Mouse (Mus musculus): Measurements from ENCODE around the gene Spc24. TPM values are rescaled to one million over a fixed set of nuclear protein-coding genes. Genes with fewer than 3 reads are reported as not detected.

Spc24 gene
- polyA plus RNA-seq, 1 experiment from 2014 or later: 15.7 TPM

DNA sequence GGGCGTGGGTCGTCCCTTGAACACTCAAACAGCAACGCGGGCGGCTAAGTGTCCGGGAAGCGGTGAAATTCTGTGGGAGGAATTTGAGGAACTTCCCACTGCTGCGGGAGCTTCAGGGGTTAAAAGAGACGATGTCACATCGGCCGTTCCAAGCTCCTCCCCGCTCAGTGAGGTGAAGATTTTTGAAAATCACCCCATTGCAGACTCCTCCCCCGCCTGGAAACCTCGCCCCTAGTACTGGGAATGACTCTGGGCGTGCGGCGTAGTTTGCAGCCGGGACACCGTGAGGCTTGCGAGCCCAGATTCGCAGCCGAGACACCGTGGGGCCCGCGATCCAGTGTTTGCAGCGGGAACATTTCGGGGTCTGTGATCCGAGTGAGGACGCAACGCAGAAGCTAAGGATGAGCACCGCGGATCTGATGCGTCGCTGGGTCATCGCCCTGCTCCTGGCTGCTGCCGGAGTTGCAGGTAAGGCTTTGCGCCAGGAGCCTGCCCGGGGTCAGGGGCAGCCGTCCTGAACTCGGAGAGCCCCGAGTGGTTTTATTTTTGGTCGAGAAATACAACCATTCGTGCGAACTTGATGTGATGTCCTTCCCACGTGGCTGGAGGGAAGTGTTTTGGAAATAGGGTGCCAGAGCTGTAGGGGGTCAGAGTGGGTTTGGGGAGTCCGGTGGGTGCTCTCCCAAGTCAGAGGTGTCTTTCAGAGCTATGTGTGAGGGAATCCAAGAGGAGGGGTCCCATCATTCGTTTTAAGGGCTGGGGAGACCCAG lies 36.5 kb downstream of the Spc24 start, which contains the start of gene Ldlr:
Gene Ldlr (plus strand): TSS at position 107 of the 770 bp plus-strand sequence.
- under 1% methylated on average over 47 of the region's 47 CpGs for WGBS
- H3K27me3 ChIP-seq (replicated peaks): no peaks in the 10 kb centered on the region
- peak within 1 kb of the TSS; percentile 81 for H3K4me2 ChIP-seq
- no peaks in the 10 kb centered on the region for H3K36me3 ChIP-seq (replicated peaks)
- H3K4me1 ChIP-seq: peaks cover 31% of the 10 kb centered on the region
- no peaks in the 10 kb centered on the region for H3K9me3 ChIP-seq
- H3K4me3 ChIP-seq: peak within 1 kb of the TSS; percentile 56
- H3K27ac ChIP-seq: peak within 1 kb of the TSS; percentile 90
- ATAC-seq (replicated peaks): peak; percentile 87
- peak within 1 kb of the TSS; percentile 53 for H3K9ac ChIP-seq

DNA sequence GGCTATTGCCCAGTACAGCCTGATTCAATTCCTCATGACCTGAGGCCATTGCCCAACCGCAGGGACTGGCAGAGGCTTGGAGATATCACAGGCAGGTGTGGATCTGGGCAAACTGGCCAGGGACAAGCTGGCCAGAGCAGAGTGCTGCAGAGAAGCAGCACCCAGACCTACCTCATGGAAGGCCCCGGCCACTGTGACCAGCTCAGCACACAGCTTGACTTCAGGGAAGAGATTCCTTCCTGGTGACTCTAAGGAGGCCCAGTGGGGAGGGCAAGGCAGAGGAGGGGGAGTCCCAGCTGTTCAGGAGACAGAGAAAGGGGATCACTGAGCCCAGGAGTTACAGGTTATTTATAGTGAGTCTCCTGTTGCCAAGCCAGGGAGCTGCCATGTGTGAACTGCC lies 39.1 kb downstream of the Spc24 start:
- no peak overlapping the region for H3K27ac ChIP-seq
- 71% methylated on average over 2 of the region's 2 CpGs for WGBS
- peaks cover 23% of the 10 kb centered on the region for H3K4me1 ChIP-seq
- no peak overlapping the region for H3K4me3 ChIP-seq
- H3K36me3 ChIP-seq (replicated peaks): no peaks in the 10 kb centered on the region
- ATAC-seq (replicated peaks): no peak
- H3K9me3 ChIP-seq: no peaks in the 10 kb centered on the region
- no peak overlapping the region for H3K4me2 ChIP-seq
- H3K27me3 ChIP-seq (replicated peaks): no peaks in the 10 kb centered on the region
- no peak overlapping the region for H3K9ac ChIP-seq

GRCm38 (mm10) chr9:21717015-21717414 lies 43.1 kb downstream of the Spc24 start:
- H3K4me2 ChIP-seq: no peak overlapping the region
- H3K9ac ChIP-seq: no peak overlapping the region
- no peaks in the 10 kb centered on the region for H3K27me3 ChIP-seq (replicated peaks)
- H3K4me1 ChIP-seq: no peaks in the 10 kb centered on the region
- H3K27ac ChIP-seq: no peak overlapping the region
- no peaks in the 10 kb centered on the region for H3K9me3 ChIP-seq
- no peak for ATAC-seq (replicated peaks)
- 88% methylated on average over 2 of the region's 2 CpGs for WGBS
- no peak overlapping the region for H3K4me3 ChIP-seq
- no peaks in the 10 kb centered on the region for H3K36me3 ChIP-seq (replicated peaks)

DNA sequence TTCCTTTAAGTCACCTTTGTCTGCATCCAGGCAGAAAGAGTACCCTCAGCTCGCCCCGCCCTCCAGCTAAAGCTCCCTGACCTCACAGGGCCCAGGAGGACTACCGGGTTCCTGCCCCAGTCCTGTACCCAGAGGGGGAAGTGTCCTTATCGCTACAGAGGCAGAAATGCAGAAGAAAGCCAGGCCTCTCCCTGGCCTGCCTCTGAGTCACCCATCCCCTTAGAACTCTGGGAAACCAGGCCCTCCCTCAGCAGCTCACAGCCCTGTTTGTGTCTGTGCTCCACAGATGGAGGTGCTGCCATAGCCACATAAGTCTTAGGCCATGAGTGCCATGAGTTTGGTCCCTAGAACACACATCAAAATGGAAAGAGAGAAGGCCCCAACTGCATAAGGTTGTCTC lies 44.8 kb downstream of the Spc24 start:
- Histone ChIP-seq H3K9me3 (no peaks in the 10 kb centered on the region), H3K4me1 (no peaks in the 10 kb centered on the region), H3K9ac (no peak overlapping the region), H3K4me3 (no peak overlapping the region), H3K4me2 (no peak overlapping the region), H3K36me3 (replicated peaks) (no peaks in the 10 kb centered on the region), H3K27ac (no peak overlapping the region), H3K27me3 (replicated peaks) (no peaks in the 10 kb centered on the region)
- WGBS: 71% methylated on average over 4 of the region's 4 CpGs
- no peak for ATAC-seq (replicated peaks)

GRCm38 (mm10) chr9:21709340-21709739 lies 50.8 kb downstream of the Spc24 start:
- no peak overlapping the region for H3K9ac ChIP-seq
- ATAC-seq (replicated peaks): no peak
- 97% methylated on average over 3 of the region's 3 CpGs for WGBS
- H3K27ac ChIP-seq: no peak overlapping the region
- no peaks in the 10 kb centered on the region for H3K9me3 ChIP-seq
- no peak overlapping the region for H3K4me2 ChIP-seq
- H3K4me3 ChIP-seq: no peak overlapping the region
- H3K36me3 ChIP-seq (replicated peaks): peaks cover 24% of the 10 kb centered on the region; the same call in 1 of the 2 replicates
- H3K27me3 ChIP-seq (replicated peaks): no peaks in the 10 kb centered on the region
- no peaks in the 10 kb centered on the region for H3K4me1 ChIP-seq

DNA sequence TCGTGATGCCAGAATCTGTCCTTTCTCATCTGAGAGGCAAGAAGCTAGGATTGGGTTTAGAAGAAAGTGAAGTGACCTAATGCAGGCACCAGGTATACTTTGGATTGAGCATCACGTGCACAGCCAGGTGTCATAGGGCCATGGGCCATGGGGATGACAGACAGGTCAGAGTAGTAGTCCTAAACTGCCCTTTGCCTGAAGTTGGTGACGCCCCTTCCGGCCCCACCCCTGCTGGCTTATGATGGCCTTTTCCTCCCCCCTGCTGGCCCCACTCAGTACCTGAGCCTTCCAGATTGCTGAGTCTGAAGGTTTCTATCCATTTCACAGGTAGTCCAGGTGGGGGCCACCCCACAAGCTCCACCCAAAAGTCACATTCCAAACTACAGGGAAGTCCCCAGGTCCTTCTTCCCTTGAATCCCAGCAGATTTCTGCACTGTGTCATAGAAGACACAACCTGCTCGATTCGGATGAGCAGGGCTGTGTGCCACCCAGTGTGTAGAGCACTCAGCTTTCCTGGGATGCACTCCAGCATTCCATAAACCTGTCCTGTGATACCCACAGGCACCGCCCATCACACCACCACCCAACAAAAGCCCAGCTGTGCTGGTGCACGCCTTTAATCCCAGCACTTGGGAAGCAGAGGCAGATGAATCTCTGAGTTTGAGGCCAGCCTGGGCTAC lies 53.4 kb downstream of the Spc24 start:
- no peaks in the 10 kb centered on the region for H3K4me1 ChIP-seq
- H3K9me3 ChIP-seq: no peaks in the 10 kb centered on the region
- H3K27me3 ChIP-seq (replicated peaks): no peaks in the 10 kb centered on the region
- peak; percentile 63; the same call in 1 of the 2 replicates for ATAC-seq (replicated peaks)
- no peak overlapping the region for H3K27ac ChIP-seq
- no peak overlapping the region for H3K9ac ChIP-seq
- no peak overlapping the region for H3K4me3 ChIP-seq
- H3K36me3 ChIP-seq (replicated peaks): peaks cover 47% of the 10 kb centered on the region
- WGBS: 89% methylated on average over 8 of the region's 8 CpGs
- H3K4me2 ChIP-seq: no peak overlapping the region

DNA sequence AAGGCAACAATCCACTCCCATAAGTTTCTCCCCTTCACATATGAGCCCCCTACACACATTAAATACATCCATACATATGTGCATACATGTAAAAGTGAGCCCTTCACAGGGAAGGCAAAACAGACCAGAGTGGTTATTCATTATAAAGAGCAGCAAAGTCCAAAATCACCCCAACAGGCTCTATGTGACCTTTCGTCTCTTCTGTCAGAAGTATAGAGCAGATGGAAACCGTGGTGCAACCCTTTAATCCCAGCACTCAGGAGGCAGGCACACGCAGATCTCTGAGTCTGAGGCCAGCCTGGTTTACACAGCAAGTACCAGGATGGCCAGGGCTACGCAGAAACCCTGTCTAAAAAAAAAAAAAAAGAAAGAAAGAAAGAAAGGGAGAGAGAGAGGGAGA lies 54.0 kb downstream of the Spc24 start:
- Histone ChIP-seq H3K27ac (no peak overlapping the region), H3K27me3 (replicated peaks) (no peaks in the 10 kb centered on the region), H3K9me3 (no peaks in the 10 kb centered on the region), H3K4me3 (no peak overlapping the region), H3K36me3 (replicated peaks) (peaks cover 53% of the 10 kb centered on the region), H3K4me2 (no peak overlapping the region), H3K4me1 (no peaks in the 10 kb centered on the region), H3K9ac (no peak overlapping the region)
- no peak for ATAC-seq (replicated peaks)
- WGBS: 86% methylated on average over 4 of the region's 4 CpGs

Small RNA genes within 50 kb of the gene (microRNA-seq; reads per million reads assigned to microRNA genes)
- 2.2 reads per million, percentile 7 among the genes with 10 or more reads in this experiment for gene Mir7083

Other genes starting within 250 kb of the Spc24 start
- 1.9 and 2.6 TPM in 2 replicates for gene AB124611, start 234.1 kb downstream of the Spc24 start, polyA plus RNA-seq (2015; fragmentation: Nextera tagmentation; extraction: Ambion mirVana)
- gene Carm1, start 213.4 kb downstream of the Spc24 start, polyA plus RNA-seq (2015; fragmentation: Nextera tagmentation; extraction: Ambion mirVana): 46.7 and 49.3 TPM in 2 replicates
- gene Timm29, start 167.6 kb downstream of the Spc24 start, polyA plus RNA-seq (2015; fragmentation: Nextera tagmentation; extraction: Ambion mirVana): 68.0 and 68.8 TPM in 2 replicates
- gene Yipf2, start 167.5 kb downstream of the Spc24 start, polyA plus RNA-seq (2015; fragmentation: Nextera tagmentation; extraction: Ambion mirVana): 27.0 and 29.2 TPM in 2 replicates
- 158 and 163 TPM in 2 replicates for gene Smarca4, start 144.1 kb downstream of the Spc24 start, polyA plus RNA-seq (2015; fragmentation: Nextera tagmentation; extraction: Ambion mirVana)
- 15.8 and 15.9 TPM in 2 replicates for gene Ldlr, start 36.8 kb downstream of the Spc24 start, polyA plus RNA-seq (2015; fragmentation: Nextera tagmentation; extraction: Ambion mirVana)
- gene Kank2, start 38.4 kb upstream of the Spc24 start, polyA plus RNA-seq (2015; fragmentation: Nextera tagmentation; extraction: Ambion mirVana): 5.8 TPM in 2 replicates
- 0.61 and 0.74 TPM in 2 replicates for gene Angptl8, start 75.2 kb upstream of the Spc24 start, polyA plus RNA-seq (2015; fragmentation: Nextera tagmentation; extraction: Ambion mirVana)
- 19.2 and 20.4 TPM in 2 replicates for gene Dock6, start 92.3 kb upstream of the Spc24 start, polyA plus RNA-seq (2015; fragmentation: Nextera tagmentation; extraction: Ambion mirVana)
- 15.4 and 15.5 TPM in 2 replicates for gene Rab3d, start 157.9 kb upstream of the Spc24 start, polyA plus RNA-seq (2015; fragmentation: Nextera tagmentation; extraction: Ambion mirVana)
- 13.4 and 14.1 TPM in 2 replicates for gene Ccdc159, start 167.2 kb upstream of the Spc24 start, polyA plus RNA-seq (2015; fragmentation: Nextera tagmentation; extraction: Ambion mirVana)
- 49.3 and 52.4 TPM in 2 replicates for gene Tmem205, start 167.3 kb upstream of the Spc24 start, polyA plus RNA-seq (2015; fragmentation: Nextera tagmentation; extraction: Ambion mirVana)
- gene Plppr2, start 176.7 kb upstream of the Spc24 start, polyA plus RNA-seq (2015; fragmentation: Nextera tagmentation; extraction: Ambion mirVana): 116 and 120 TPM in 2 replicates
- gene Swsap1, start 195.5 kb upstream of the Spc24 start, polyA plus RNA-seq (2015; fragmentation: Nextera tagmentation; extraction: Ambion mirVana): 10.5 TPM in 2 replicates
- gene Epor, start 203.2 kb upstream of the Spc24 start, polyA plus RNA-seq (2015; fragmentation: Nextera tagmentation; extraction: Ambion mirVana): 1.6 and 1.9 TPM in 2 replicates
- 1.1 and 1.8 TPM in 2 replicates for gene Rgl3, start 229.1 kb upstream of the Spc24 start, polyA plus RNA-seq (2015; fragmentation: Nextera tagmentation; extraction: Ambion mirVana)
- gene Ccdc151, start 242.3 kb upstream of the Spc24 start, polyA plus RNA-seq (2015; fragmentation: Nextera tagmentation; extraction: Ambion mirVana): 4.8 and 6.4 TPM in 2 replicates
- 94.6 and 103 TPM in 2 replicates for gene Prkcsh, start 242.5 kb upstream of the Spc24 start, polyA plus RNA-seq (2015; fragmentation: Nextera tagmentation; extraction: Ambion mirVana)